Mouse (Mus musculus) lung, postnatal 0 days (tissue): Measurements from ENCODE around the gene Rpf1. TPM values are rescaled to one million over a fixed set of nuclear protein-coding genes. Genes with fewer than 3 reads are reported as not detected.

Experiments used
- ATAC-seq: fragments of 200-750 bp; cut with Nextera tagmentation; 2 replicates; pipeline ENCODE4 v1.8.0; 2017; ENCODE audit warnings: moderate library complexity
- DNase-seq: peaks from one replicate; pipeline ENCODE4 v3.0.0-alpha.2; 2016; ENCODE audit warnings: low spot score
- H3K27ac ChIP-seq: fragments of 300-500 bp; sonication (generic); 2 replicates; pipeline ENCODE4 v1.5.1; 2014; ENCODE audit warnings: antibody characterized with exemption, mild to moderate bottlenecking, low read length, mixed read lengths
- H3K27me3 ChIP-seq: fragments of 300-500 bp; sonication (generic); replicated peaks from 2 replicates; pipeline ENCODE4 v1.6.1; 2014; ENCODE audit warnings: low read length, mixed read lengths; ENCODE audit not compliant: insufficient read depth
- H3K36me3 ChIP-seq: fragments of 300-500 bp; sonication (generic); 2 replicates; pipeline ENCODE4 v1.6.1; 2014; ENCODE audit warnings: low read length, mixed read lengths; ENCODE audit not compliant: insufficient read depth
- H3K4me1 ChIP-seq: fragments of 300-500 bp; sonication (generic); 2 replicates; pipeline ENCODE4 v1.6.1; 2014; ENCODE audit warnings: antibody characterized with exemption, low read depth, low read length, mixed read lengths; ENCODE audit not compliant: insufficient read depth
- H3K4me2 ChIP-seq: fragments of 300-500 bp; sonication (generic); replicated peaks from 2 replicates; pipeline ENCODE4 v1.6.1; 2014; ENCODE audit warnings: low read depth, mild to moderate bottlenecking, low read length, moderate library complexity, mixed read lengths
- H3K4me3 ChIP-seq: fragments of 300-500 bp; sonication (generic); 2 replicates; pipeline ENCODE4 v1.5.1; 2014; ENCODE audit warnings: low read depth, low read length
- H3K9ac ChIP-seq: fragments of 300-500 bp; sonication (generic); replicated peaks from 2 replicates; pipeline ENCODE4 v1.6.1; 2014; ENCODE audit warnings: low read depth, mild to moderate bottlenecking
- H3K9me3 ChIP-seq: fragments of 300-500 bp; sonication (generic); 2 replicates; pipeline ENCODE4 v1.6.1; 2016; ENCODE audit warnings: low read length, mixed read lengths
- CTCF ChIP-seq: IDR thresholded peaks from 2 replicates; pipeline ENCODE4 v1.5.1; 2016; ENCODE audit warnings: antibody characterized with exemption, mild to moderate bottlenecking
- EP300 ChIP-seq: IDR thresholded peaks from 2 replicates; pipeline ENCODE4 v1.6.1; 2016; ENCODE audit warnings: antibody characterized with exemption, mild to moderate bottlenecking, control low read depth
- WGBS: fragments of 180-500 bp; shearing (Covaris S2); extraction: QIAGEN DNeasy Blood & Tissue Kit; methylation state at CpG from one replicate; pipeline ENCODE4 v1.1.7; 2014; 5-methylcytosine and 5-hydroxymethylcytosine counted together
- polyA plus RNA-seq: library from polyadenylated mRNA; unstranded; fragments of >200 nt; fragmentation: Nextera tagmentation; extraction: Ambion mirVana; gene quantifications from 2 replicates; pipeline ENCODE4 v1.2.1, GENCODE M21; 2015

Gene Rpf1
- polyA plus RNA-seq, 1 experiment from 2014 or later = 39.8 TPM

GRCm38 (mm10) chr3:146494941-146495340, 26.3 kb downstream of the Rpf1 start:
- H3K9me3 ChIP-seq = no peaks in the 10 kb centered on the region
- 90% methylated on average over 8 of the region's 8 CpGs for WGBS
- no peaks in the 10 kb centered on the region for H3K4me1 ChIP-seq
- H3K4me2 ChIP-seq = no peak overlapping the region
- ATAC-seq (no peak), DNase-seq (no peak)
- no peaks in the 10 kb centered on the region for H3K36me3 ChIP-seq
- no peak overlapping the region for H3K27ac ChIP-seq
- H3K27me3 ChIP-seq = no peaks in the 10 kb centered on the region
- no peak overlapping the region for H3K9ac ChIP-seq
- no peak overlapping the region for H3K4me3 ChIP-seq
- no peak for TF ChIP-seq EP300
- TF ChIP-seq CTCF = no peak

- 82% methylated on average over 4 of the region's 4 CpGs for WGBS
- no peak for DNase-seq
- Histone ChIP-seq H3K4me2 (no peak overlapping the region), H3K9me3 (no peaks in the 10 kb centered on the region), H3K4me3 (no peak overlapping the region), H3K9ac (no peak overlapping the region), H3K27me3 (no peaks in the 10 kb centered on the region), H3K36me3 (no peaks in the 10 kb centered on the region), H3K27ac (no peak overlapping the region), H3K4me1 (no peaks in the 10 kb centered on the region)
- TF ChIP-seq EP300 (no peak), CTCF (peak; percentile 32)
- no peak for ATAC-seq
Measured at GRCm38 (mm10) chr3:146486464-146486863, 34.8 kb downstream of the Rpf1 start.

- Histone ChIP-seq H3K27me3 (no peaks in the 10 kb centered on the region), H3K36me3 (no peaks in the 10 kb centered on the region), H3K4me2 (no peak overlapping the region), H3K9ac (no peak overlapping the region), H3K4me1 (no peaks in the 10 kb centered on the region), H3K27ac (no peak overlapping the region), H3K9me3 (no peaks in the 10 kb centered on the region), H3K4me3 (no peak overlapping the region)
- WGBS = 49% methylated on average over 2 of the region's 2 CpGs
- TF ChIP-seq EP300 (no peak), CTCF (peak; percentile 44)
- peak; percentile 35 for DNase-seq
- no peak for ATAC-seq
Measured at GRCm38 (mm10) chr3:146482044-146482443, 39.2 kb downstream of the Rpf1 start.

- Histone ChIP-seq H3K9me3 (no peaks in the 10 kb centered on the region), H3K27ac (no peak overlapping the region), H3K9ac (no peak overlapping the region), H3K36me3 (no peaks in the 10 kb centered on the region), H3K27me3 (no peaks in the 10 kb centered on the region), H3K4me1 (no peaks in the 10 kb centered on the region), H3K4me3 (no peak overlapping the region), H3K4me2 (no peak overlapping the region)
- ATAC-seq (no peak), DNase-seq (no peak)
- TF ChIP-seq CTCF = no peak
- TF ChIP-seq EP300 = no peak
- 98% methylated on average over 3 of the region's 3 CpGs for WGBS
Measured at GRCm38 (mm10) chr3:146474428-146474827, 46.8 kb downstream of the Rpf1 start.

GRCm38 (mm10) chr3:146473741-146474140, 47.5 kb downstream of the Rpf1 start:
- no peaks in the 10 kb centered on the region for H3K9me3 ChIP-seq
- H3K36me3 ChIP-seq = no peaks in the 10 kb centered on the region
- no peak overlapping the region for H3K4me3 ChIP-seq
- H3K27ac ChIP-seq = no peak overlapping the region
- no peak for ATAC-seq
- H3K4me1 ChIP-seq = no peaks in the 10 kb centered on the region
- H3K27me3 ChIP-seq = no peaks in the 10 kb centered on the region
- no peak overlapping the region for H3K4me2 ChIP-seq
- DNase-seq = no peak
- TF ChIP-seq CTCF = no peak
- TF ChIP-seq EP300 = no peak
- no peak overlapping the region for H3K9ac ChIP-seq

GRCm38 (mm10) chr3:146472657-146473056, 48.6 kb downstream of the Rpf1 start:
- Histone ChIP-seq H3K27ac (no peak overlapping the region), H3K27me3 (no peaks in the 10 kb centered on the region), H3K4me1 (no peaks in the 10 kb centered on the region), H3K36me3 (no peaks in the 10 kb centered on the region), H3K9ac (no peak overlapping the region), H3K9me3 (no peaks in the 10 kb centered on the region), H3K4me2 (no peak overlapping the region), H3K4me3 (no peak overlapping the region)
- WGBS = 64% methylated on average over 4 of the region's 4 CpGs
- no peak for ATAC-seq
- no peak for DNase-seq
- TF ChIP-seq CTCF (no peak), EP300 (no peak)

- Histone ChIP-seq H3K4me3 (no peak overlapping the region), H3K9me3 (no peaks in the 10 kb centered on the region), H3K36me3 (no peaks in the 10 kb centered on the region), H3K27ac (no peak overlapping the region), H3K4me1 (no peaks in the 10 kb centered on the region), H3K27me3 (no peaks in the 10 kb centered on the region), H3K4me2 (no peak overlapping the region), H3K9ac (no peak overlapping the region)
- ATAC-seq (no peak), DNase-seq (no peak)
- 56% methylated on average over 2 of the region's 2 CpGs for WGBS
- TF ChIP-seq CTCF (no peak), EP300 (no peak)
Measured at GRCm38 (mm10) chr3:146469226-146469625, 52.0 kb downstream of the Rpf1 start.
